Mouse (Mus musculus) intestine, embryonic 16.5 days (tissue): Measurements from ENCODE around the gene Fgfr2. TPM values are rescaled to one million over a fixed set of nuclear protein-coding genes. Genes with fewer than 3 reads are reported as not detected.

Experiments used
- ATAC-seq: fragments of 200-750 bp; cut with Nextera tagmentation; 2 replicates; pipeline ENCODE4 v1.8.0; 2017; ENCODE audit warnings: moderate TSS enrichment, moderate library complexity
- H3K27ac ChIP-seq: fragments of 300-500 bp; sonication (generic); 2 replicates; pipeline ENCODE4 v1.5.1; 2014; ENCODE audit warnings: mild to moderate bottlenecking, low read length
- H3K27me3 ChIP-seq: fragments of 300-500 bp; sonication (generic); replicated peaks from 2 replicates; pipeline ENCODE4 v1.6.1; 2014; ENCODE audit warnings: low read length, control low read depth, mixed read lengths; ENCODE audit not compliant: control insufficient read depth, insufficient read depth
- H3K36me3 ChIP-seq: fragments of 300-500 bp; sonication (generic); 2 replicates; pipeline ENCODE4 v1.6.1; 2014; ENCODE audit warnings: low read length, control low read depth; ENCODE audit not compliant: control insufficient read depth, insufficient read depth
- H3K4me1 ChIP-seq: fragments of 300-500 bp; sonication (generic); 2 replicates; pipeline ENCODE4 v1.6.1; 2014; ENCODE audit warnings: low read length, control low read depth, mixed read lengths; ENCODE audit not compliant: control insufficient read depth, insufficient read depth
- H3K4me2 ChIP-seq: fragments of 300-500 bp; sonication (generic); 2 replicates; pipeline ENCODE4 v1.6.1; 2014; ENCODE audit warnings: low read depth, low read length, control low read depth
- H3K4me3 ChIP-seq: fragments of 300-500 bp; sonication (generic); 2 replicates; pipeline ENCODE4 v1.5.1; 2014; ENCODE audit warnings: mild to moderate bottlenecking, low read length
- H3K9ac ChIP-seq: fragments of 300-500 bp; sonication (generic); 2 replicates; pipeline ENCODE4 v1.6.1; 2014; ENCODE audit warnings: low read depth, low read length
- H3K9me3 ChIP-seq: fragments of 300-500 bp; sonication (generic); 2 replicates; pipeline ENCODE4 v1.6.1; 2016; ENCODE audit warnings: low read length, control low read depth; ENCODE audit not compliant: control insufficient read depth
- WGBS: fragments of 180-500 bp; shearing (Covaris S2); extraction: QIAGEN DNeasy Blood & Tissue Kit; methylation state at CpG from one replicate; pipeline ENCODE4 v1.1.7; 2014; 5-methylcytosine and 5-hydroxymethylcytosine counted together
- polyA plus RNA-seq: library from polyadenylated mRNA; unstranded; fragments of >200 nt; fragmentation: Nextera tagmentation; extraction: Ambion mirVana; gene quantifications from 2 replicates; pipeline ENCODE4 v1.2.1, GENCODE M21; 2015

The Fgfr2 gene
- polyA plus RNA-seq, 1 experiment from 2014 or later = 47.3 TPM

- Histone ChIP-seq H3K4me2 (0 out of 2 replicates have a peak overlapping the region, but pooled peaks have one; percentile 16), H3K36me3 (no peaks in the 10 kb centered on the region), H3K4me3 (no peak overlapping the region), H3K27me3 (no peaks in the 10 kb centered on the region), H3K9ac (peak overlapping the region; percentile 47; the same call in 1 of the 2 replicates), H3K9me3 (no peaks in the 10 kb centered on the region), H3K27ac (peak overlapping the region; percentile 72), H3K4me1 (peaks cover 39% of the 10 kb centered on the region)
- ATAC-seq = peak; percentile 72
- 21% methylated on average over 9 of the region's 9 CpGs for WGBS
Observed at GRCm38 (mm10) chr7:132656075-132656474, 467.1 kb downstream of the Fgfr2 start.

- no peaks in the 10 kb centered on the region for H3K9me3 ChIP-seq
- ATAC-seq = no peak
- whole genome bisulfite sequencing = 85% methylated on average over 3 of the region's 3 CpGs
- no peaks in the 10 kb centered on the region for H3K27me3 ChIP-seq
- no peak overlapping the region for H3K9ac ChIP-seq
- H3K4me3 ChIP-seq = no peak overlapping the region
- no peak overlapping the region for H3K4me2 ChIP-seq
- no peak overlapping the region for H3K27ac ChIP-seq
- peaks cover 28% of the 10 kb centered on the region for H3K4me1 ChIP-seq
- H3K36me3 ChIP-seq = no peaks in the 10 kb centered on the region
Observed at GRCm38 (mm10) chr7:132654412-132654811, 468.7 kb downstream of the Fgfr2 start.

- no peaks in the 10 kb centered on the region for H3K27me3 ChIP-seq
- H3K9ac ChIP-seq = no peak overlapping the region
- H3K4me1 ChIP-seq = peaks cover 3% of the 10 kb centered on the region; the same call in 1 of the 2 replicates
- no peak overlapping the region for H3K4me2 ChIP-seq
- H3K9me3 ChIP-seq = no peaks in the 10 kb centered on the region
- no peak for ATAC-seq
- 94% methylated on average over 1 of the region's 1 CpGs for WGBS
- no peak overlapping the region for H3K4me3 ChIP-seq
- no peak overlapping the region for H3K27ac ChIP-seq
- no peaks in the 10 kb centered on the region for H3K36me3 ChIP-seq
Observed at GRCm38 (mm10) chr7:132646514-132646913, 476.6 kb downstream of the Fgfr2 start.

- 0 out of 2 replicates have a peak overlapping the region, but pooled peaks have one; percentile 2 for H3K4me2 ChIP-seq
- H3K9me3 ChIP-seq = no peaks in the 10 kb centered on the region
- WGBS = 54% methylated on average over 11 of the region's 11 CpGs
- H3K27me3 ChIP-seq = no peaks in the 10 kb centered on the region
- H3K4me1 ChIP-seq = peaks cover 9% of the 10 kb centered on the region; the same call in 1 of the 2 replicates
- peak; percentile 92 for ATAC-seq
- H3K9ac ChIP-seq = peak overlapping the region; percentile 31; the same call in 1 of the 2 replicates
- H3K27ac ChIP-seq = peak overlapping the region; percentile 89
- H3K36me3 ChIP-seq = no peaks in the 10 kb centered on the region
- H3K4me3 ChIP-seq = no peak overlapping the region
Observed at GRCm38 (mm10) chr7:132644605-132645279, 478.4 kb downstream of the Fgfr2 start.

- Histone ChIP-seq H3K4me2 (no peak overlapping the region), H3K27me3 (no peaks in the 10 kb centered on the region), H3K4me3 (no peak overlapping the region), H3K36me3 (no peaks in the 10 kb centered on the region), H3K9me3 (no peaks in the 10 kb centered on the region), H3K27ac (no peak overlapping the region), H3K4me1 (peaks cover 17% of the 10 kb centered on the region; the same call in 1 of the 2 replicates), H3K9ac (no peak overlapping the region)
- WGBS = 91% methylated on average over 1 of the region's 1 CpGs
- ATAC-seq = no peak
Observed at GRCm38 (mm10) chr7:132641606-132642005, 481.5 kb downstream of the Fgfr2 start.

- no peaks in the 10 kb centered on the region for H3K27me3 ChIP-seq
- no peak overlapping the region for H3K4me3 ChIP-seq
- ATAC-seq = no peak
- no peaks in the 10 kb centered on the region for H3K9me3 ChIP-seq
- peaks cover 17% of the 10 kb centered on the region; the same call in 1 of the 2 replicates for H3K4me1 ChIP-seq
- no peak overlapping the region for H3K27ac ChIP-seq
- H3K36me3 ChIP-seq = no peaks in the 10 kb centered on the region
- H3K9ac ChIP-seq = peak overlapping the region; percentile 31; the same call in 1 of the 2 replicates
- no peak overlapping the region for H3K4me2 ChIP-seq
- 30% methylated on average over 9 of the region's 9 CpGs for WGBS
Observed at GRCm38 (mm10) chr7:132640946-132641345, 482.2 kb downstream of the Fgfr2 start.

- H3K27me3 ChIP-seq = no peaks in the 10 kb centered on the region
- H3K9ac ChIP-seq = no peak overlapping the region; the same call in 1 of the 2 replicates
- 62% methylated on average over 12 of the region's 12 CpGs for whole genome bisulfite sequencing
Observed at GRCm38 (mm10) chr7:132638446-132639087, 484.6 kb downstream of the Fgfr2 start.

GRCm38 (mm10) chr7:132637292-132637691 lies 485.9 kb downstream of the Fgfr2 start:
- no peak for ATAC-seq
- Histone ChIP-seq H3K4me1 (peaks cover 14% of the 10 kb centered on the region; the same call in 1 of the 2 replicates), H3K4me3 (no peak overlapping the region), H3K27ac (no peak overlapping the region), H3K27me3 (no peaks in the 10 kb centered on the region), H3K9ac (0 out of 2 replicates have a peak overlapping the region, but pooled peaks have one; percentile 35), H3K9me3 (no peaks in the 10 kb centered on the region), H3K36me3 (no peaks in the 10 kb centered on the region), H3K4me2 (no peak overlapping the region)
- 25% methylated on average over 12 of the region's 12 CpGs for WGBS

More at GRCm38 (mm10) chr7:132638446-132639087, 484.6 kb downstream of the Fgfr2 start:
- no peak overlapping the region for H3K27ac ChIP-seq
- H3K4me1 ChIP-seq = peaks cover 14% of the 10 kb centered on the region; the same call in 1 of the 2 replicates
- no peaks in the 10 kb centered on the region for H3K36me3 ChIP-seq
- H3K9me3 ChIP-seq = no peaks in the 10 kb centered on the region
- H3K4me2 ChIP-seq = no peak overlapping the region
- peak; percentile 84 for ATAC-seq
- no peak overlapping the region for H3K4me3 ChIP-seq

GRCm38 (mm10) chr7:132631313-132631712 lies 491.8 kb downstream of the Fgfr2 start:
- ATAC-seq = no peak
- Histone ChIP-seq H3K36me3 (no peaks in the 10 kb centered on the region), H3K4me2 (no peak overlapping the region), H3K9me3 (no peaks in the 10 kb centered on the region), H3K27ac (no peak overlapping the region), H3K9ac (no peak overlapping the region), H3K4me1 (no peaks in the 10 kb centered on the region), H3K4me3 (no peak overlapping the region), H3K27me3 (no peaks in the 10 kb centered on the region)
- 80% methylated on average over 11 of the region's 11 CpGs for WGBS
